Mouse (Mus musculus) midbrain, embryonic 11.5 days (tissue): ENCODE data around the gene Ugt1a10. TPM values are rescaled to one million over a fixed set of nuclear protein-coding genes. Genes with fewer than 3 reads are reported as not detected.

ENCODE experiments used
- ATAC-seq: fragments of 200-750 bp; cut with Nextera tagmentation; 2 replicates; pipeline ENCODE4 v1.8.0; 2017; ENCODE audit warnings: moderate TSS enrichment, moderate library complexity; ENCODE audit not compliant: low FRiP score
- DNase-seq: peaks from one replicate; pipeline ENCODE4 v3.0.0; 2015; ENCODE audit warnings: low spot score; ENCODE audit errors: missing footprints
- H3K27ac ChIP-seq: fragments of 300-500 bp; sonication (generic); 2 replicates; pipeline ENCODE4 v1.5.1; 2014; ENCODE audit warnings: low read depth, low read length
- H3K27me3 ChIP-seq: fragments of 300-500 bp; sonication (generic); 2 replicates; pipeline ENCODE4 v1.6.1; 2014; ENCODE audit warnings: mild to moderate bottlenecking, low read length, moderate library complexity, mixed read lengths; ENCODE audit not compliant: control insufficient read depth, insufficient read depth
- H3K36me3 ChIP-seq: fragments of 300-500 bp; sonication (generic); 2 replicates; pipeline ENCODE4 v1.6.1; 2014; ENCODE audit warnings: mild to moderate bottlenecking, low read length, moderate library complexity, mixed read lengths; ENCODE audit not compliant: control insufficient read depth, insufficient read depth
- H3K4me1 ChIP-seq: fragments of 300-500 bp; sonication (generic); 2 replicates; pipeline ENCODE4 v1.6.1; 2014; ENCODE audit warnings: low read length; ENCODE audit not compliant: control insufficient read depth, insufficient read depth
- H3K4me2 ChIP-seq: fragments of 300-500 bp; sonication (generic); 2 replicates; pipeline ENCODE4 v1.6.1; 2014; ENCODE audit warnings: mild to moderate bottlenecking, moderate library complexity
- H3K4me3 ChIP-seq: fragments of 300-500 bp; sonication (generic); 2 replicates; pipeline ENCODE4 v1.5.1; 2014; ENCODE audit warnings: low read depth, low read length
- H3K9ac ChIP-seq: fragments of 300-500 bp; sonication (generic); 2 replicates; pipeline ENCODE4 v1.6.1; 2014; ENCODE audit warnings: low read length
- H3K9me3 ChIP-seq: fragments of 300-500 bp; sonication (generic); 2 replicates; pipeline ENCODE4 v1.6.1; 2016; ENCODE audit warnings: low read length; ENCODE audit not compliant: control insufficient read depth
- WGBS: fragments of 180-500 bp; shearing (Covaris S2); extraction: QIAGEN DNeasy Blood & Tissue Kit; methylation state at CpG from one replicate; pipeline ENCODE4 v1.1.7; 2014; 5-methylcytosine and 5-hydroxymethylcytosine counted together
- microRNA-seq: library from miRNA; unstranded; fragments of <30 nt; microRNA quantifications from one replicate; pipeline ENCODE4, GENCODE M21; 2017
- polyA plus RNA-seq: library from polyadenylated mRNA; unstranded; fragments of >200 nt; fragmentation: Nextera tagmentation; extraction: Ambion mirVana; gene quantifications from 2 replicates; pipeline ENCODE4 v1.2.1, GENCODE M21; 2014

Ugt1a10 gene
- polyA plus RNA-seq, 1 experiment from 2014 or later = not detected

- H3K4me1 ChIP-seq = no peaks in the 10 kb centered on the region
- DNase-seq (no peak), ATAC-seq (no peak)
- no peak overlapping the region for H3K4me2 ChIP-seq
- H3K9me3 ChIP-seq = peaks cover 12% of the 10 kb centered on the region
- H3K27me3 ChIP-seq = no peaks in the 10 kb centered on the region
- peaks cover 86% of the 10 kb centered on the region for H3K36me3 ChIP-seq
- no peak overlapping the region for H3K27ac ChIP-seq
- no peak overlapping the region for H3K9ac ChIP-seq
- 85% methylated on average over 6 of the region's 6 CpGs for WGBS
- no peak overlapping the region for H3K4me3 ChIP-seq
Measured at GRCm38 (mm10) chr1:88268070-88268469, 212.9 kb downstream of the Ugt1a10 start.

Small RNAs within 50 kb of the gene (microRNA-seq; reads per million reads assigned to microRNA genes)
- not detected for gene Gm25198

Other genes with a start within 250 kb of the Ugt1a10 start
- 34.1 and 35.3 TPM in 2 replicates for gene Dgkd, start 202.1 kb upstream of the Ugt1a10 start, polyA plus RNA-seq
- gene Usp40, start 46.8 kb upstream of the Ugt1a10 start, polyA plus RNA-seq = 27.9 and 29.2 TPM in 2 replicates
- gene Ugt1a9, start 15.4 kb downstream of the Ugt1a10 start, polyA plus RNA-seq = not detected in 2 replicates
- gene Ugt1a8, start 32.4 kb downstream of the Ugt1a10 start, polyA plus RNA-seq = not detected in 2 replicates
- gene Ugt1a7c, start 39.7 kb downstream of the Ugt1a10 start, polyA plus RNA-seq = 0.97 and 1.2 TPM in 2 replicates
- not detected in 2 replicates for gene Ugt1a6b, start 47.9 kb downstream of the Ugt1a10 start, polyA plus RNA-seq
- gene Ugt1a6a, start 79.4 kb downstream of the Ugt1a10 start, polyA plus RNA-seq = not detected in 2 replicates
- not detected in 2 replicates for gene Ugt1a5, start 110.6 kb downstream of the Ugt1a10 start, polyA plus RNA-seq
- not detected in 2 replicates for gene Ugt1a2, start 145.2 kb downstream of the Ugt1a10 start, polyA plus RNA-seq
- gene Dnajb3, start 150.4 kb downstream of the Ugt1a10 start, polyA plus RNA-seq = 13.4 and 15.4 TPM in 2 replicates
- gene Ugt1a1, start 156.6 kb downstream of the Ugt1a10 start, polyA plus RNA-seq = not detected in 2 replicates
- gene Mroh2a, start 171.6 kb downstream of the Ugt1a10 start, polyA plus RNA-seq = 1.6 and 1.7 TPM in 2 replicates
- 135 TPM in 2 replicates for gene Hjurp, start 222.2 kb downstream of the Ugt1a10 start, polyA plus RNA-seq
- not detected in 2 replicates for gene Trpm8, start 222.3 kb downstream of the Ugt1a10 start, polyA plus RNA-seq